Mouse (Mus musculus) midbrain, embryonic 11.5 days (tissue): Measurements from ENCODE around the gene Hnrnph3. TPM values are rescaled to one million over a fixed set of nuclear protein-coding genes. Genes with fewer than 3 reads are reported as not detected.
A peak's percentile ranks its signal among the peaks of the same experiment; 100 is the strongest.
"Not testable (repeated sequence)": the region's sequence is repeated elsewhere in the genome, so short reads cannot be mapped to it uniquely, and the experiment has no call there.

ENCODE experiments used
- ATAC-seq: fragments of 200-750 bp; cut with Nextera tagmentation; 2 replicates; pipeline ENCODE4 v1.8.0; 2017; ENCODE audit warnings: moderate TSS enrichment, moderate library complexity; ENCODE audit not compliant: low FRiP score
- DNase-seq: peaks from one replicate; pipeline ENCODE4 v3.0.0; 2015; ENCODE audit warnings: low spot score; ENCODE audit errors: missing footprints
- H3K27ac ChIP-seq: fragments of 300-500 bp; sonication (generic); 2 replicates; pipeline ENCODE4 v1.5.1; 2014; ENCODE audit warnings: low read depth, low read length
- H3K27me3 ChIP-seq: fragments of 300-500 bp; sonication (generic); 2 replicates; pipeline ENCODE4 v1.6.1; 2014; ENCODE audit warnings: mild to moderate bottlenecking, low read length, moderate library complexity, mixed read lengths; ENCODE audit not compliant: control insufficient read depth, insufficient read depth
- H3K36me3 ChIP-seq: fragments of 300-500 bp; sonication (generic); 2 replicates; pipeline ENCODE4 v1.6.1; 2014; ENCODE audit warnings: mild to moderate bottlenecking, low read length, moderate library complexity, mixed read lengths; ENCODE audit not compliant: control insufficient read depth, insufficient read depth
- H3K4me1 ChIP-seq: fragments of 300-500 bp; sonication (generic); 2 replicates; pipeline ENCODE4 v1.6.1; 2014; ENCODE audit warnings: low read length; ENCODE audit not compliant: control insufficient read depth, insufficient read depth
- H3K4me2 ChIP-seq: fragments of 300-500 bp; sonication (generic); 2 replicates; pipeline ENCODE4 v1.6.1; 2014; ENCODE audit warnings: mild to moderate bottlenecking, moderate library complexity
- H3K4me3 ChIP-seq: fragments of 300-500 bp; sonication (generic); 2 replicates; pipeline ENCODE4 v1.5.1; 2014; ENCODE audit warnings: low read depth, low read length
- H3K9ac ChIP-seq: fragments of 300-500 bp; sonication (generic); 2 replicates; pipeline ENCODE4 v1.6.1; 2014; ENCODE audit warnings: low read length
- H3K9me3 ChIP-seq: fragments of 300-500 bp; sonication (generic); 2 replicates; pipeline ENCODE4 v1.6.1; 2016; ENCODE audit warnings: low read length; ENCODE audit not compliant: control insufficient read depth
- WGBS: fragments of 180-500 bp; shearing (Covaris S2); extraction: QIAGEN DNeasy Blood & Tissue Kit; methylation state at CpG from one replicate; pipeline ENCODE4 v1.1.7; 2014; 5-methylcytosine and 5-hydroxymethylcytosine counted together
- polyA plus RNA-seq: library from polyadenylated mRNA; unstranded; fragments of >200 nt; fragmentation: Nextera tagmentation; extraction: Ambion mirVana; gene quantifications from 2 replicates; pipeline ENCODE4 v1.2.1, GENCODE M21; 2014

Hnrnph3 gene
- polyA plus RNA-seq, 1 experiment from 2014 or later = 174 TPM

DNA sequence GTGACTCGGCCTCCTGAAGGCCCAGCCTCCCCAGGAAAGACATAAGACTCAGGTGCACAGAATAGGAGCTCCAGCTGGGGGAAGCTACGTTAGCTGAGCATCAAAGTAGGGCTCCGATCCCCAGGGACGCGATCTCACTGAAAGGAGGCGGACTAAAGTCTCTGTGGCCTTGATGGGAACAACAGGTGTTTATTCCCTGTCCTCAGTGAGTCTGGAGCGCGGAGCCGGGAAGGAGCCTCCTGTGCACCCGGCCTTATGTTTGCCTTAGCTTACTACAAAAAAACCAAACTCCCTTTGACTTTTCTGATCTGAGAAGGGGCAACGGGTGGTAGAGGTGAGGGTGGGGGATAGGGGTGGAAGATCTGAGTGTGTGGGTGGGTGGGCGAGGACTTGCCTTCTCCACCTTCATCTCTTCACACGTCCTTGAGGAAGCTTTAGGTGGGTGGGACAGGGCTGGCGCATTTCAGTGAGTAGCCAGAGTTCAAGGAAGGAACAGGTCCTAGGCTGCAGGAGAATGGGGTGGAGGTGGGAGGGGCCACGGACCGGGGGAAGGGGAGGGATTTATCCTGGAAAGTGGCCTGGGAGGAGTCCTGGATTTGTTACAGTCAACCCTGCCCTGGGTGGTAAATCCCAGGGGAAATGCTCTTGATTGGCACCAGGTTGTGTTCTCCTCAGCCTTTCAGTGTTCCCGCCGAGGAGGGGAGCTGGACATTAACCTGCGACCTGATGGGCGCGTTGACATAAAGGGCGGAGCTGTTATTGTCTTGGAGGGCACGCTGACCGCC, 33.1 kb upstream of the Hnrnph3 start:
- DNase-seq = no peak
- 45% methylated on average over 24 of the region's 24 CpGs for WGBS

DNA sequence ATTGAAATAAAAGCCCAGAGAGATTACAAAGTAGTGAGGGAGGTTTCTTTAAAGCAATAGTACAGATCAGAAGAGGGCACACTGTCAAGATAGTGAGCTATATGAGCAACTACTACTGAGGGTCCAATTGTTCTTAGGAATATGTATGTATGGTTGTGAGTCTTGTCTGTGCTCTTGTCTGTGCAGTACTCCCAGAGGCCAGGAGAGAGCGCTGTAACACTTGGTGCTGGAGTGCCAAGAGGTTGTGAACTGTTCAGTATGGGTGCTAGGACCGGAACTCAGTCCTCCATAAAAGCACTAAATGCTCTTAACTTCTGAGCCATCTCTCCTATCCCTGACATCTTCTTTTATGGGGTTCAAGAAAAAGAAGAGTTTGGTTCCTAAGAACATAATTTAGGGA, 30.6 kb upstream of the Hnrnph3 start:
- ATAC-seq = no peak

More for the DNA sequence above, 33.1 kb upstream of the Hnrnph3 start:
- no peak for ATAC-seq
- H3K27ac ChIP-seq = no peak overlapping the region
- no peak overlapping the region for H3K4me3 ChIP-seq
- H3K9ac ChIP-seq = no peak overlapping the region
- H3K4me1 ChIP-seq = no peaks in the 10 kb centered on the region
- H3K27me3 ChIP-seq = no peaks in the 10 kb centered on the region
- H3K36me3 ChIP-seq = no peaks in the 10 kb centered on the region
- no peaks in the 10 kb centered on the region for H3K9me3 ChIP-seq
- no peak overlapping the region for H3K4me2 ChIP-seq

DNA sequence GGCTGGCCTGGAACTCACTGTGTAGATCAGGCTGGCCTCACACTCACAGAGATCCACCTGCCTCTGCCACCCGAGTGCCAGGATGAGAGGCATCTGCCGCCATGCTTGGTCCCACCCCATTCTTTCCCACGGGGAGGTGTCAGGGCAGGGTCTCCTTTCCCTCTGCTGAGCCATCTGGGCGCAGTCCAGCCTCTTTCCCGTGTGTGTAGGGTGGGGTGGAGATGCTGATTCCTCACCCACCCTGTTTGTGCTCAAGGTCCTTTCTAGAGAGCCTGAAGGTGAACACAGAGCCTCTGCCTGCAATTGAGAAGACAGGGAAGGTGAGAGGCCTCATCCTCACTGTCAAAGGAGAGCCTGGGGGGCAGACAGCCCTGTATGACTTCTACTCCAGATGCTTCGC, 30.1 kb upstream of the Hnrnph3 start:
- ATAC-seq, H3K4me2 ChIP-seq, H3K9me3 ChIP-seq, H3K9ac ChIP-seq, H3K27me3 ChIP-seq, H3K4me1 ChIP-seq, DNase-seq, H3K4me3 ChIP-seq, H3K27ac ChIP-seq, H3K36me3 ChIP-seq: not testable (repeated sequence)
- 88% methylated on average over 6 of the region's 6 CpGs for WGBS

More for the DNA sequence above, 30.6 kb upstream of the Hnrnph3 start:
- WGBS = 69% methylated on average over 2 of the region's 2 CpGs
- Histone ChIP-seq H3K4me3 (no peak overlapping the region), H3K9me3 (no peaks in the 10 kb centered on the region), H3K27me3 (no peaks in the 10 kb centered on the region), H3K9ac (no peak overlapping the region), H3K4me1 (no peaks in the 10 kb centered on the region), H3K4me2 (no peak overlapping the region), H3K27ac (no peak overlapping the region), H3K36me3 (no peaks in the 10 kb centered on the region)
- DNase-seq = peak; percentile 8

DNA sequence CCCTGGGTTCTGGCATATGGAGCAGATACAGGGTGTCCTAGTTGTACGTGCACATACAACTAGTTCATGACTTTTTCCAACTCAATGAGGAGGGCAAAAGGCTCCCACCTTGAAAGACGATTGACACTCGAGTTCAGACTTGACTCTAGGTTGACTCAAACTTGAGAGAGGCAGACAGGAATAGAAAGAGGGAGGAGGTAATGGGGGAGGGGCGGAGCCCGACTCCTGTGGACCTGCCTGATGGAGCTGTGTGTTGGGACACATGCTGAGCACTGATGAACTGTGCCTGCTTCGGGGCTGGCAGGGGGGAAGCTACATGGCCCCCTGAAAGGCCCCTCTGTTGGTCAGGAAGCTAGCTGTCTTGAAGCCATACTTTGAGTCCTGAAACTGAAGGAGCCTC, 29.0 kb upstream of the Hnrnph3 start:
- no peak overlapping the region for H3K4me2 ChIP-seq
- no peaks in the 10 kb centered on the region for H3K27me3 ChIP-seq
- DNase-seq (no peak), ATAC-seq (no peak)
- H3K27ac ChIP-seq = no peak overlapping the region
- H3K36me3 ChIP-seq = no peaks in the 10 kb centered on the region
- H3K4me1 ChIP-seq = no peaks in the 10 kb centered on the region
- no peak overlapping the region for H3K9ac ChIP-seq
- WGBS = 61% methylated on average over 6 of the region's 6 CpGs
- H3K9me3 ChIP-seq = no peaks in the 10 kb centered on the region
- H3K4me3 ChIP-seq = no peak overlapping the region

DNA sequence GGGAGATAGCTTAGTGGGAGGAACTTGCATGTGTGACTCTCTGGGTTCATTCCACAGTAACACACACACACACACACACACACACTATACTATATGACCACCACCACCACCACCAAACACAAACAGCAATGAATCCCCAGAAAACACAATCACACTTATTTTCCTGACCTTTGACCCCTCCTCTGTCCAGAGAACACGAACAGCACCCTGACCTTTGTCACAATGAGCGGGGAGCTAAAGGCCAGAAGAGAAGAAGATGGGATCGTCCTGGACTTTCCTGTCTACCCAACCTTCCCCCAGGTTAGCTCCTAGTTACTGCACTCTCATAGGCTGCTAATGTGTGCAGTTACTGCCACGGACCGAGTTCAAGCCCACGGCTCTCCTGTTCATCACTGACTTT, 28.0 kb upstream of the Hnrnph3 start:
- Histone ChIP-seq H3K27me3 (no peaks in the 10 kb centered on the region), H3K36me3 (no peaks in the 10 kb centered on the region), H3K4me1 (no peaks in the 10 kb centered on the region), H3K4me3 (no peak overlapping the region), H3K9ac (no peak overlapping the region), H3K9me3 (no peaks in the 10 kb centered on the region), H3K27ac (no peak overlapping the region), H3K4me2 (no peak overlapping the region)
- WGBS = 77% methylated on average over 6 of the region's 6 CpGs
- DNase-seq (no peak), ATAC-seq (no peak)

DNA sequence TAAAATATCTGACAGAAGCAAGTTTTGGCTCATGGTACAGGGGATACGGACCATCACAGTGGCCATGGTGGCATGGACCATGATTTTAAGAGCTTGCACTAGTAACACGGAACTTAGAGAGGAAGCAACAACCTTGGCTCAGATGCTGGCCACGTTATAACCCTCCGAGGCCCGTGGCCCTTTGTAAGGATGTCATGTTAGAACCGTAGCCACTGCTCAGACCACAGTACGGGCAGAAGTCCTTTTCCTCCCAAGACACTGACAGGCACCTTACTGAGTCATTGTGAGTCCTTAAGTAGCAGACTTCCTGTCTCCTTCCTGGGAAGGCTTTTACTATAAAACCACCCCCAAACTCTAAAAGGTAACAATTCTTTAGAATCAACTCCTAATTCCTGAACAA, 27.2 kb upstream of the Hnrnph3 start:
- H3K4me3 ChIP-seq = no peak overlapping the region
- 71% methylated on average over 7 of the region's 7 CpGs for WGBS
- no peaks in the 10 kb centered on the region for H3K27me3 ChIP-seq
- DNase-seq (no peak), ATAC-seq (no peak)
- H3K36me3 ChIP-seq = no peaks in the 10 kb centered on the region
- no peak overlapping the region for H3K9ac ChIP-seq
- H3K27ac ChIP-seq = no peak overlapping the region
- no peaks in the 10 kb centered on the region for H3K9me3 ChIP-seq
- no peak overlapping the region for H3K4me2 ChIP-seq
- H3K4me1 ChIP-seq = no peaks in the 10 kb centered on the region

DNA sequence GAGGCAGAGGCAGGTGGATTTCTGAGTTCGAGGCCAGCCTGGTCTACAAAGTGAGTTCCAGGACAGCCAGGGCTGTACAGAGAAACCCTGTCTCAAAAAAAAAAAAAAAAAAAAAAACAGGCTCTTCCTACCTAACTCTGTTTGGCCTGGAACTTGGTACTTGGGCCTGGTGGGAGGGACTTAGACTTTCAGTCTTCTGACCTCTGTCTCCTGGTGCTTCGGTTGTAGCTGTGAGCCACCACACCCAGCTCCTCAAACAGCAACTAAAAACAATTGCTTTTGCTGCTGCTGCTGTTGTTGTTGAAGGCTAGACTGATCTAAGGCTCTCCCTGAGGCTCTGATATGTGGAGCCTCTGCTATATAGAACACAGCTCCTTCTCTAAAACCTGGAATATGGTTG, 25.1 kb upstream of the Hnrnph3 start:
- no peak for ATAC-seq
- Histone ChIP-seq H3K4me3 (no peak overlapping the region), H3K36me3 (no peaks in the 10 kb centered on the region), H3K9me3 (no peaks in the 10 kb centered on the region), H3K9ac (no peak overlapping the region), H3K27me3 (no peaks in the 10 kb centered on the region), H3K4me1 (no peaks in the 10 kb centered on the region), H3K27ac (no peak overlapping the region), H3K4me2 (no peak overlapping the region)
- DNase-seq = no peak
- WGBS = 72% methylated on average over 1 of the region's 2 CpGs

DNA sequence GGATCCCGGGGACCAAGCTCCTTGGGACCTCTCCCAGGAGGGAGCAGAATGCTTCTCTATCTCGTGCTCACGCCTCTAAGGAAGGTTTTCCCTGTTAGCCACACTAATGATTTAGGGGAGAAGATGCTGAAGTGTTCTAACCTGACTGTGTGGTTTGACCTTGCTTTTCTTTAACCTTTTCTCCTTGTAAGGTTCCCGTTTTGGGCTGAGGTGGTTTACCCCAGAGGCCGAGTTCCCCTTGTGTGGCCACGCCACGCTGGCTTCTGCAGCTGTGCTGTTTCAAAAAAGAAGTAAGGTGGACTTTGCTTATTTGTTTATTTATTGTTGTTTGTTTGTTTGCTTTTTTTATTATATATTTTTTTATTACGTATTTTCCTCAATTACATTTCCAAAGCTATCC, 23.7 kb upstream of the Hnrnph3 start:
- H3K9me3 ChIP-seq = no peaks in the 10 kb centered on the region
- ATAC-seq = no peak
- no peaks in the 10 kb centered on the region for H3K36me3 ChIP-seq
- no peaks in the 10 kb centered on the region for H3K4me1 ChIP-seq
- no peaks in the 10 kb centered on the region for H3K27me3 ChIP-seq
- WGBS = 91% methylated on average over 8 of the region's 8 CpGs
- H3K27ac ChIP-seq = no peak overlapping the region
- H3K9ac ChIP-seq = no peak overlapping the region
- DNase-seq = no peak
- H3K4me3 ChIP-seq = no peak overlapping the region
- no peak overlapping the region for H3K4me2 ChIP-seq

DNA sequence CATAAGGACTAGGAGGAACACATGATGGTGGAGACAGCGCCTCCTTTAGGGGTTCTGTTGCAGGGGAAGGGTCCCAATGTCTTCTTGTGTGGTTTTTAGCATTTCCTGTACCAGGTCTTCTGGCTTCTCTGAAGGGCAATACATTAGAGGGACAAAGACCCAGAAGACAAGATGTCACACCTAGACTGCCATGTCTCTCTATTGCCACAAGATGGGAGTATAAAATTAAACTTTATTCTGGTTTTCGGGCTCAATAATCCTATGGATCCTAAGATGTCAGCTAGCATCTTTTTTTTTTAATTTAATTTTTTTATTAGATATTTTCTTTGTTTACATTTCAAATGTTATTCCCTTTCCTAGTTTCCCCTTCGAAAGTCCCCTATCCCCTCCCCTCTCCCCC, 19.1 kb upstream of the Hnrnph3 start:
- no peaks in the 10 kb centered on the region for H3K9me3 ChIP-seq

More for the DNA sequence above, 19.1 kb upstream of the Hnrnph3 start:
- no peak for ATAC-seq
- Histone ChIP-seq H3K4me1 (no peaks in the 10 kb centered on the region), H3K36me3 (no peaks in the 10 kb centered on the region), H3K9ac (no peak overlapping the region), H3K27me3 (no peaks in the 10 kb centered on the region), H3K27ac (no peak overlapping the region), H3K4me2 (no peak overlapping the region), H3K4me3 (no peak overlapping the region)
- DNase-seq = no peak
- WGBS = 73% methylated on average over 3 of the region's 3 CpGs
